Comparison of ENCODE assay signal across 8 mouse cellular contexts in genomic region chr3:90248746-90249100, GRCm38 (mm10). TPM values are rescaled to one million over a fixed set of nuclear protein-coding genes. Genes with fewer than 3 reads are reported as not detected.
DNase-seq lines count a peak whose midpoint lies in the region; ATAC-seq and TF ChIP-seq lines count a peak whose summit lies in the region.

No protein-coding gene starts in this region.

- no peaks in the 10 kb centered on the region for H3K27me3 ChIP-seq in forebrain, embryonic 10.5 days (ENCODE audit: poor library complexity, severe bottlenecking)
- H3K27me3 ChIP-seq in hindbrain, embryonic 13.5 days = no peaks in the 10 kb centered on the region

- no peak for TF ChIP-seq CTCF in olfactory bulb, adult 2 months (IDR thresholded peaks at IDR 0.05; ENCODE audit: insufficient read depth, low read depth, low read length)

- H3K4me2 ChIP-seq in hindbrain, embryonic 13.5 days = peak overlapping the region; percentile 89

- ATAC-seq in hindbrain, embryonic 13.5 days (ENCODE audit: low FRiP score) = no peak

- WGBS in forebrain, embryonic 10.5 days = 11% methylated on average over 10 of the region's 10 CpGs
- WGBS in hindbrain, embryonic 13.5 days = 8% methylated on average over 10 of the region's 10 CpGs
- 1% methylated on average over 10 of the region's 10 CpGs for WGBS in olfactory bulb, adult 2 months

- no peaks in the 10 kb centered on the region for H3K9me3 ChIP-seq in forebrain, embryonic 10.5 days
- H3K9me3 ChIP-seq in hindbrain, embryonic 13.5 days = no peaks in the 10 kb centered on the region

- H3K9ac ChIP-seq in hindbrain, embryonic 13.5 days = peak overlapping the region; percentile 83

- TF ChIP-seq POLR2A in olfactory bulb, adult 2 months (IDR thresholded peaks at IDR 0.05; ENCODE audit: insufficient read depth, low read depth, low read length) = no peak

- peak overlapping the region; percentile 77 for H3K4me3 ChIP-seq in forebrain, embryonic 10.5 days
- H3K4me3 ChIP-seq in hindbrain, embryonic 13.5 days = peak overlapping the region; percentile 65
- peak overlapping the region; percentile 68 for H3K4me3 ChIP-seq in olfactory bulb, adult 2 months (ENCODE audit: insufficient read depth, low read depth, low read length)

- peak overlapping the region; percentile 94 for H3K27ac ChIP-seq in forebrain, embryonic 10.5 days
- H3K27ac ChIP-seq in hindbrain, embryonic 13.5 days = peak overlapping the region; percentile 94
- H3K27ac ChIP-seq in olfactory bulb, adult 2 months (ENCODE audit: insufficient read depth, low read depth, low read length) = 0 out of 2 replicates have a peak overlapping the region, but pooled peaks have one; percentile 57

- H3K4me1 ChIP-seq in forebrain, embryonic 10.5 days = peaks cover 35% of the 10 kb centered on the region
- peaks cover 31% of the 10 kb centered on the region for H3K4me1 ChIP-seq in hindbrain, embryonic 13.5 days (replicated peaks)
- peaks cover 6% of the 10 kb centered on the region for H3K4me1 ChIP-seq in olfactory bulb, adult 2 months (ENCODE audit: control insufficient read depth, insufficient read depth, low read length)

- peaks cover 28% of the 10 kb centered on the region for H3K36me3 ChIP-seq in forebrain, embryonic 10.5 days (replicated peaks)
- H3K36me3 ChIP-seq in hindbrain, embryonic 13.5 days = peaks cover 14% of the 10 kb centered on the region

- DNase-seq in cerebellum, postnatal 25 days = peak; percentile 46 to 48
- no peak for DNase-seq in cerebellum, postnatal 36 days
- peak; percentile 46 for DNase-seq in MN1 (ENCODE audit: low spot score)
- no peak for DNase-seq in forebrain, embryonic 10.5 days (ENCODE audit: extremely low spot score, low spot score)
- DNase-seq in lung, adult 18-20 months = peak; percentile 49 to 60
- DNase-seq in layer of hippocampus, adult 8-10 months (ENCODE audit: low spot score in 2 of 2) = no peak

RNA-seq across cellular contexts. Expression of gene Slc39a1, which starts 0.8 kb away (rescaled TPM):
- polyA plus RNA-seq in forebrain, embryonic 10.5 days (2016; fragmentation: Nextera tagmentation; extraction: Ambion mirVana) = 69.6 and 75.4 TPM in 2 replicates
- polyA plus RNA-seq in hindbrain, embryonic 13.5 days (2015; fragmentation: Nextera tagmentation; extraction: Ambion mirVana) = 52.7 and 54.9 TPM in 2 replicates
- polyA plus RNA-seq in olfactory bulb, adult 2 months (2012; ENCODE audit: insufficient read depth, insufficient read length, low replicate concordance, missing spikeins) = not detected in 2 replicates
- total RNA-seq in layer of hippocampus, adult 8-10 months (2022) = 10 to 100 TPM; 43.0 to 64.2 (median 50.4) TPM

RNA-seq across cellular contexts. Expression of gene Crtc2, which starts 5.2 kb away (rescaled TPM):
- polyA plus RNA-seq in forebrain, embryonic 10.5 days (2016; fragmentation: Nextera tagmentation; extraction: Ambion mirVana) = 21.3 and 26.4 TPM in 2 replicates
- 18.8 and 19.8 TPM in 2 replicates for polyA plus RNA-seq in hindbrain, embryonic 13.5 days (2015; fragmentation: Nextera tagmentation; extraction: Ambion mirVana)
- polyA plus RNA-seq in olfactory bulb, adult 2 months (2012; ENCODE audit: insufficient read depth, insufficient read length, low replicate concordance, missing spikeins) = not detected in 2 replicates
- total RNA-seq in layer of hippocampus, adult 8-10 months (2022) = 10 to 100 TPM; 39.7 to 43.8 (median 42.8) TPM

RNA-seq across cellular contexts. Expression of gene Creb3l4, which starts 5.4 kb away (rescaled TPM):
- polyA plus RNA-seq in forebrain, embryonic 10.5 days (2016; fragmentation: Nextera tagmentation; extraction: Ambion mirVana) = 4.5 and 5.8 TPM in 2 replicates
- 3.0 TPM in 2 replicates for polyA plus RNA-seq in hindbrain, embryonic 13.5 days (2015; fragmentation: Nextera tagmentation; extraction: Ambion mirVana)
- polyA plus RNA-seq in olfactory bulb, adult 2 months (2012; ENCODE audit: insufficient read depth, insufficient read length, low replicate concordance, missing spikeins) = not detected in 2 replicates
- under 1 TPM in 2 of 4 experiments, not detected in 2; 0.23 to 0.45 TPM for total RNA-seq in layer of hippocampus, adult 8-10 months (2022)

RNA-seq across cellular contexts. Expression of gene Dennd4b, which starts 16.3 kb away (rescaled TPM):
- polyA plus RNA-seq in forebrain, embryonic 10.5 days (2016; fragmentation: Nextera tagmentation; extraction: Ambion mirVana) = 7.0 and 7.2 TPM in 2 replicates
- 4.6 and 5.7 TPM in 2 replicates for polyA plus RNA-seq in hindbrain, embryonic 13.5 days (2015; fragmentation: Nextera tagmentation; extraction: Ambion mirVana)
- not detected in 2 replicates for polyA plus RNA-seq in olfactory bulb, adult 2 months (2012; ENCODE audit: insufficient read depth, insufficient read length, low replicate concordance, missing spikeins)
- total RNA-seq in layer of hippocampus, adult 8-10 months (2022) = 10 to 100 TPM; 32.8 to 38.7 (median 33.0) TPM

RNA-seq across cellular contexts. Expression of gene Jtb, which starts 17.3 kb away (rescaled TPM):
- polyA plus RNA-seq in forebrain, embryonic 10.5 days (2016; fragmentation: Nextera tagmentation; extraction: Ambion mirVana) = 89.4 and 96.6 TPM in 2 replicates
- 87.8 and 96.1 TPM in 2 replicates for polyA plus RNA-seq in hindbrain, embryonic 13.5 days (2015; fragmentation: Nextera tagmentation; extraction: Ambion mirVana)
- polyA plus RNA-seq in olfactory bulb, adult 2 months (2012; ENCODE audit: insufficient read depth, insufficient read length, low replicate concordance, missing spikeins) = not detected in 2 replicates
- total RNA-seq in layer of hippocampus, adult 8-10 months (2022) = 10 to 100 TPM; 36.9 to 38.2 (median 37.4) TPM

Comparison
In these comparisons a context has a peak if more than half of its experiments do, and no peak if none do; other contexts are left out.
1. DNase-seq: peak in cerebellum, postnatal 25 days (2 of 2), MN1 (single experiment) and lung, adult 18-20 months (2 of 2); none in cerebellum, postnatal 36 days (0 of 2), forebrain, embryonic 10.5 days (single experiment) and layer of hippocampus, adult 8-10 months (0 of 2).
2. RNA of gene Crtc2, which starts 5.2 kb away (polyA plus RNA-seq): 21.3 to 26.4 TPM in forebrain, embryonic 10.5 days and 18.8 to 19.8 TPM in hindbrain, embryonic 13.5 days; not detected in olfactory bulb, adult 2 months; every median in the first group is over 10 times any median in the second.
3. Peak in every context shown above with its lines, with median percentiles within 50 percentile points of each other: H3K27ac ChIP-seq and H3K4me3 ChIP-seq.